12 mouse cellular contexts compared by ENCODE assay signal in the genomic region with DNA sequence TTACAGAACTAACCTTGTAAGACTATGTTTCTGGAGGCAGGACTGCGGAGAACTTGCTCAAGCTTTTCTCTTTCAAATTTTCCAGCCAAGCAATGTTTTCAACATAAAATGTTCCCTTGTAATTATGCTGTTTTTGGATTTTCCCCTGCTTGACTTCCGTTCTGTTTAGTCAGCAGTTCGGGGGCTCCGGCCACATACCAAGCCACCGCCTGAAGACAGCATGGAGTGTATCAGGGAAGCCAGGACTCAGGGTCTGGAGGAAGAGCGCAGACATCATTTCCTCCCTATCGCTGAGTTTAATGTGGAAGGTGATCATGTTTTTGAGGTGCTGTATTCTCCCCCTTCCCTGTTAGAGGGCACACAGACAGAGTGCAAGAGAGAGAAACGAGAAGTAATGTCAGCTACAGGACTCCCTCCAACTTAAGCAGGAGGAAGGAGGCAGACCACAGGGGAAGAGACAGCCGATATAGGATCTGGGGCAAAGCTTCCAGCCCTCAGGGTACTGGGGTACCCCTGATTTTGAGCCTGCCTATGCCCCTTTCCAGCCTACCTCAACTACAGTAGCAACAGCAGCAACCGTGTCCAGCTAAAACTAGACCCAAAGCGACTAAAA. TPM values are rescaled to one million over a fixed set of nuclear protein-coding genes. Genes with fewer than 3 reads are reported as not detected.
DNase-seq lines count a peak whose midpoint lies in the region; ATAC-seq and TF ChIP-seq lines count a peak whose summit lies in the region.
"Had no signal": no experiment of that assay in that cellular context is flagged by ENCODE, and none has a peak within 500 bp of the region (broad histone marks: within the 10 kb centered on the region; RNA-seq: fewer than 3 reads in every experiment).

No protein-coding gene starts in this region.

- no peaks in the 10 kb centered on the region for H3K27me3 ChIP-seq in embryonic facial prominence, embryonic 14.5 days (replicated peaks; ENCODE audit: control insufficient read depth, insufficient read depth, low read length)
- H3K27me3 ChIP-seq in megakaryocyte, embryonic 14.5 days (replicated peaks) = peaks cover 3% of the 10 kb centered on the region
- no peaks in the 10 kb centered on the region for H3K27me3 ChIP-seq in intestine, embryonic 15.5 days (replicated peaks)
- H3K27me3 ChIP-seq: limb, embryonic 13.5 days had no signal

- ATAC-seq in embryonic facial prominence, embryonic 14.5 days (ENCODE audit: low read depth) = no peak
- ATAC-seq in intestine, embryonic 15.5 days = no peak

- WGBS in embryonic facial prominence, embryonic 14.5 days = 77% methylated on average over 11 of the region's 11 CpGs
- WGBS in intestine, embryonic 15.5 days = 79% methylated on average over 11 of the region's 11 CpGs

- H3K27ac ChIP-seq in bone marrow macrophage, adult 2 months (ENCODE audit: insufficient read depth, low read depth, low read length) = peak overlapping the region; percentile 67
- H3K27ac ChIP-seq in embryonic facial prominence, embryonic 14.5 days (replicated peaks; ENCODE audit: low read depth, low read length) = peak overlapping the region; percentile 44
- H3K27ac ChIP-seq in intestine, embryonic 15.5 days = no peak overlapping the region
- H3K27ac ChIP-seq: heart, adult 2 months; limb, embryonic 13.5 days had no signal

- H3K4me3 ChIP-seq in bone marrow macrophage, adult 2 months (ENCODE audit: insufficient read depth, low read length) = peak overlapping the region; percentile 46
- H3K4me3 ChIP-seq in embryonic facial prominence, embryonic 14.5 days (ENCODE audit: low read depth, low read length) = no peak overlapping the region
- H3K4me3 ChIP-seq in megakaryocyte, embryonic 14.5 days (replicated peaks) = peak overlapping the region; percentile 76
- H3K4me3 ChIP-seq in intestine, embryonic 15.5 days (replicated peaks) = no peak overlapping the region
- H3K4me3 ChIP-seq: heart, adult 2 months; limb, embryonic 13.5 days had no signal

- no peak for TF ChIP-seq CTCF in bone marrow macrophage, adult 2 months (IDR thresholded peaks at IDR 0.05; ENCODE audit: low read depth, low read length)

- peak; percentile 51 for DNase-seq in kidney, postnatal 10 days
- no peak for DNase-seq in kidney, adult 11 months
- no peak for DNase-seq in embryonic facial prominence, embryonic 14.5 days (ENCODE audit: low spot score)
- no peak for DNase-seq in thymus, adult 18-20 months
- no peak for DNase-seq in spleen, postnatal 36 days (ENCODE audit: low spot score in 2 of 2)
- DNase-seq: cerebellum, adult 11 months; heart, adult 2 months; heart, postnatal 36 days had no signal

- no peak for TF ChIP-seq POLR2A in bone marrow macrophage, adult 2 months (IDR thresholded peaks at IDR 0.05; ENCODE audit: borderline replicate concordance, low read depth, low read length)

- no peaks in the 10 kb centered on the region for H3K9me3 ChIP-seq in embryonic facial prominence, embryonic 14.5 days (ENCODE audit: control insufficient read depth, low read length)
- 0 out of 2 replicates have a peak, but pooled peaks cover 3% of the 10 kb centered on the region for H3K9me3 ChIP-seq in megakaryocyte, embryonic 14.5 days
- no peaks in the 10 kb centered on the region for H3K9me3 ChIP-seq in intestine, embryonic 15.5 days
- H3K9me3 ChIP-seq: limb, embryonic 13.5 days had no signal

- no peak overlapping the region for H3K9ac ChIP-seq in embryonic facial prominence, embryonic 14.5 days (ENCODE audit: low read depth, low read length)
- no peak overlapping the region for H3K9ac ChIP-seq in intestine, embryonic 15.5 days
- H3K9ac ChIP-seq: limb, embryonic 13.5 days had no signal

- H3K4me1 ChIP-seq in bone marrow macrophage, adult 2 months (ENCODE audit: control insufficient read depth, insufficient read depth, low read length) = peaks cover 14% of the 10 kb centered on the region
- H3K4me1 ChIP-seq in embryonic facial prominence, embryonic 14.5 days (ENCODE audit: control insufficient read depth, insufficient read depth, low read length) = no peaks in the 10 kb centered on the region
- peaks cover 13% of the 10 kb centered on the region for H3K4me1 ChIP-seq in megakaryocyte, embryonic 14.5 days
- no peaks in the 10 kb centered on the region for H3K4me1 ChIP-seq in intestine, embryonic 15.5 days (replicated peaks)
- H3K4me1 ChIP-seq: limb, embryonic 13.5 days had no signal

- no peaks in the 10 kb centered on the region for H3K36me3 ChIP-seq in embryonic facial prominence, embryonic 14.5 days (ENCODE audit: control insufficient read depth, insufficient read depth, low read length)
- no peaks in the 10 kb centered on the region for H3K36me3 ChIP-seq in megakaryocyte, embryonic 14.5 days (replicated peaks; ENCODE audit: low read length)
- no peaks in the 10 kb centered on the region for H3K36me3 ChIP-seq in intestine, embryonic 15.5 days
- H3K36me3 ChIP-seq: limb, embryonic 13.5 days had no signal

- no peak overlapping the region for H3K4me2 ChIP-seq in embryonic facial prominence, embryonic 14.5 days (ENCODE audit: low read depth, low read length)
- H3K4me2 ChIP-seq in intestine, embryonic 15.5 days (replicated peaks) = no peak overlapping the region
- H3K4me2 ChIP-seq: limb, embryonic 13.5 days had no signal

RNA-seq across cellular contexts. Expression of a gene that starts 56.1 kb away (rescaled TPM):
- 27.6 and 29.5 TPM in 2 replicates for polyA plus RNA-seq in bone marrow macrophage, adult 2 months (2012; ENCODE audit: insufficient read depth, insufficient read length, missing spikeins)
- polyA plus RNA-seq in embryonic facial prominence, embryonic 14.5 days (2014; fragmentation: Nextera tagmentation; extraction: Ambion mirVana) = 0.11 and 0.24 TPM in 2 replicates
- 0.34 and 0.40 TPM in 2 replicates for polyA plus RNA-seq in megakaryocyte, embryonic 14.5 days (2012; ENCODE audit: insufficient read depth, low replicate concordance)
- 0.49 and 0.53 TPM in 2 replicates for polyA plus RNA-seq in intestine, embryonic 15.5 days (2015; fragmentation: Nextera tagmentation; extraction: Ambion mirVana)

Comparison
In these comparisons a context has a peak if more than half of its experiments do, and no peak if none do; other contexts are left out.
1. H3K4me3 ChIP-seq: peak in bone marrow macrophage, adult 2 months (single experiment) and megakaryocyte, embryonic 14.5 days (single experiment); none in embryonic facial prominence, embryonic 14.5 days (single experiment) and intestine, embryonic 15.5 days (single experiment).
2. RNA of a gene that starts 56.1 kb away (polyA plus RNA-seq): 27.6 to 29.5 TPM in bone marrow macrophage, adult 2 months; 0.49 to 0.53 TPM in intestine, embryonic 15.5 days, 0.34 to 0.40 TPM in megakaryocyte, embryonic 14.5 days and 0.11 to 0.24 TPM in embryonic facial prominence, embryonic 14.5 days; every median in the first group is over 10 times any median in the second.